Mouse (Mus musculus) liver, embryonic 11.5 days (tissue): ENCODE data around the gene Fat3. TPM values are rescaled to one million over a fixed set of nuclear protein-coding genes. Genes with fewer than 3 reads are reported as not detected.

Source experiments
- ATAC-seq: fragments of 200-750 bp; cut with Nextera tagmentation; replicated peaks from 2 replicates; pipeline ENCODE4 v1.8.0; 2017; ENCODE audit warnings: moderate number of reproducible peaks, mild to moderate bottlenecking, moderate TSS enrichment, moderate library complexity; ENCODE audit not compliant: low FRiP score
- DNase-seq: peaks from one replicate; pipeline ENCODE4 v3.0.0-alpha.2; 2017; ENCODE audit warnings: low spot score
- H3K27ac ChIP-seq: fragments of 300-500 bp; sonication (generic); 2 replicates; pipeline ENCODE4 v1.5.1; 2014; ENCODE audit warnings: mild to moderate bottlenecking, low read depth, low read length, control low read depth
- H3K27me3 ChIP-seq: fragments of 300-500 bp; sonication (generic); replicated peaks from 2 replicates; pipeline ENCODE4 v1.6.1; 2014; ENCODE audit warnings: low read length, mixed read lengths; ENCODE audit not compliant: control insufficient read depth, insufficient read depth
- H3K36me3 ChIP-seq: fragments of 300-500 bp; sonication (generic); 2 replicates; pipeline ENCODE4 v1.6.1; 2014; ENCODE audit warnings: mild to moderate bottlenecking, low read length, moderate library complexity, mixed read lengths; ENCODE audit not compliant: control insufficient read depth, insufficient read depth
- H3K4me1 ChIP-seq: fragments of 300-500 bp; sonication (generic); replicated peaks from 2 replicates; pipeline ENCODE4 v1.6.1; 2014; ENCODE audit warnings: low read length, mixed read lengths; ENCODE audit not compliant: control insufficient read depth, insufficient read depth
- H3K4me2 ChIP-seq: fragments of 300-500 bp; sonication (generic); 2 replicates; pipeline ENCODE4 v1.6.1; 2014; ENCODE audit warnings: mild to moderate bottlenecking, control low read depth, moderate library complexity
- H3K4me3 ChIP-seq: fragments of 300-500 bp; sonication (generic); 2 replicates; pipeline ENCODE4 v1.5.1; 2014; ENCODE audit warnings: low read depth, low read length, control low read depth
- H3K9ac ChIP-seq: fragments of 300-500 bp; sonication (generic); 2 replicates; pipeline ENCODE4 v1.6.1; 2014; ENCODE audit warnings: low read depth, low read length, control low read depth
- H3K9me3 ChIP-seq: fragments of 300-500 bp; sonication (generic); 2 replicates; pipeline ENCODE4 v1.6.1; 2016; ENCODE audit warnings: low read length, inconsistent platforms, mixed read lengths; ENCODE audit not compliant: control insufficient read depth
- WGBS: fragments of 180-500 bp; shearing (Covaris S2); extraction: QIAGEN DNeasy Blood & Tissue Kit; methylation state at CpG from one replicate; pipeline ENCODE4 v1.1.7; 2014; 5-methylcytosine and 5-hydroxymethylcytosine counted together
- polyA plus RNA-seq: library from polyadenylated mRNA; unstranded; fragments of >200 nt; fragmentation: Nextera tagmentation; extraction: Ambion mirVana; gene quantifications from 2 replicates; pipeline ENCODE4 v1.2.1, GENCODE M21; 2014

Fat3 gene
- polyA plus RNA-seq, 1 experiment from 2014 or later, result 1.5 TPM

DNA sequence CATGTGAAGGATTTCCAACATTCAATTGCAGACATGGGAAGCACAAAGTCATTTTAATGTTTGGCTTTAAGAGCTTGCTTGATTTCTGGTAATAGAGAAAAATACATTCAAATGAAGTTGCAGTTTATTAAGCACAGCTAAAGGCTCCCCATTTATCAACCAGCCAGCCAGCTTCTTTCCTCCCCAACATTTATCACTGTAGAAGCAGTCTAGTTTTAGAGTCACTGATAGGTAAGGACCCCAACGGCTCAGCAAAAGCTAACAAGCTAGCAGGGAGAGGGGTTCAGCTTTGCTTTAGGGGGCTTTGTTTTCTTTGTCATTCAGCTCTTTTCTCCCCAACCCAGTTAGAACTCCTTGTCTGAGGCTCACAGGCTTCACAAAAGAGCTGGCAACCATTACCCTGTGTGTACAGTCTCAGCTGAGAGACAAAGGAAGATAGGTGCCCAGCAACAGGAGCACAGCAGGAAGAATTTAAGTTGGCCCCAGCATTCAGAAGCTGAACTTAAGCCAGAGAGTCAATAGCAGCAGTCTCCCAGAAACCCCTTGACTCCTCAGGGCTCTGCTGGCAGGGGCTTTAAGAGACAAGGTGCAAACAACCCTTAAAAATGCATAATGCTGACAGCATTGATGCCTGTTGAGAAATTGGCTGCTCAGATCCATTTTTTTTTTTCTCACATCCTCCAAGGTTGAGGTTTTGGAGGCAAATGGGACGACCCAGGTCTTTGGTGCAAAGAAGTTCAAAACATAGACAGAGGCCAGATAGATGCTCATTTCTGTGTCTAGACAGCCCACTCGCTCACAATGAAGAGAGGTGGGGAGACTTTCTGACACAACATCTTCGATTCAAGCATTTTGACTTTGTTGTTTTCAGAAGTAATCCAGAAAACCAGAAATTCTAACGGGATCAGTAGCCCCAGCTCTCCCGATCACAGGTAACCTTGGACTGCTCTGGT is 102.1 kb downstream of the Fat3 start:
- no peak for ATAC-seq
- H3K36me3 ChIP-seq, result no peaks in the 10 kb centered on the region
- H3K4me1 ChIP-seq, result no peaks in the 10 kb centered on the region
- no peak overlapping the region for H3K4me3 ChIP-seq
- no peak overlapping the region for H3K27ac ChIP-seq
- no peak for DNase-seq
- H3K9ac ChIP-seq, result no peak overlapping the region
- H3K4me2 ChIP-seq, result no peak overlapping the region
- H3K27me3 ChIP-seq, result no peaks in the 10 kb centered on the region
- WGBS, result 53% methylated on average over 6 of the region's 6 CpGs
- H3K9me3 ChIP-seq, result no peaks in the 10 kb centered on the region

- no peak overlapping the region for H3K27ac ChIP-seq
- no peak overlapping the region for H3K4me3 ChIP-seq
- H3K27me3 ChIP-seq, result no peaks in the 10 kb centered on the region
- no peak overlapping the region for H3K9ac ChIP-seq
- no peaks in the 10 kb centered on the region for H3K4me1 ChIP-seq
- no peak for ATAC-seq
- WGBS, result 54% methylated on average over 4 of the region's 4 CpGs
- no peaks in the 10 kb centered on the region for H3K9me3 ChIP-seq
- DNase-seq, result no peak
- no peaks in the 10 kb centered on the region for H3K36me3 ChIP-seq
- H3K4me2 ChIP-seq, result no peak overlapping the region
Observed at GRCm38 (mm10) chr9:16389141-16389540, 111.9 kb downstream of the Fat3 start.

DNA sequence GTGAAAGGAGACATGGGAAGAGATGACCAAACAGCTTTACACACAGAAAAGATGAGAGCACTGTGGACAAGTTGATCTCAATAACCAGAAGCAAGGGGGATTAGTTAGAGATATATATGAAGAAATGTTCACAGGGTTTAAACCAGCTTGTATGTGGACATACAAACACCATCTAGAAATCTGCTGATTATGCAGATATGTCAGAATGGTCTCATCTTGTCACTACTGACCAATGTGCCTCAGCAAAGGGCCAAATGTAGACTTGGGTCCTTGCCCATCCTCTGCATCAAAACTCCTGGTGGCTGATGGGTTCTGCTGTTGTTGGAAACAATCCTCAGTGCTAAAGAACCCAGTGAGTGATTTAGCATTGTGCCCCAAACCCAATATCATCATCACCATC is 113.6 kb downstream of the Fat3 start:
- Histone ChIP-seq H3K4me1 (no peaks in the 10 kb centered on the region), H3K9me3 (no peaks in the 10 kb centered on the region), H3K36me3 (no peaks in the 10 kb centered on the region), H3K4me3 (no peak overlapping the region), H3K27me3 (no peaks in the 10 kb centered on the region), H3K27ac (no peak overlapping the region), H3K9ac (no peak overlapping the region), H3K4me2 (no peak overlapping the region)
- ATAC-seq, result no peak
- DNase-seq, result no peak

- ATAC-seq, result no peak
- H3K4me1 ChIP-seq, result no peaks in the 10 kb centered on the region
- no peaks in the 10 kb centered on the region for H3K36me3 ChIP-seq
- no peak overlapping the region for H3K27ac ChIP-seq
- no peak for DNase-seq
- no peaks in the 10 kb centered on the region for H3K27me3 ChIP-seq
- H3K9me3 ChIP-seq, result no peaks in the 10 kb centered on the region
- no peak overlapping the region for H3K4me2 ChIP-seq
- no peak overlapping the region for H3K4me3 ChIP-seq
- no peak overlapping the region for H3K9ac ChIP-seq
- 72% methylated on average over 3 of the region's 3 CpGs for WGBS
Observed at GRCm38 (mm10) chr9:16363713-16364112, 137.4 kb downstream of the Fat3 start.

- no peak overlapping the region for H3K9ac ChIP-seq
- ATAC-seq, result no peak
- no peaks in the 10 kb centered on the region for H3K9me3 ChIP-seq
- no peaks in the 10 kb centered on the region for H3K27me3 ChIP-seq
- WGBS, result 14% methylated on average over 5 of the region's 5 CpGs
- no peak overlapping the region for H3K4me3 ChIP-seq
- no peak overlapping the region for H3K4me2 ChIP-seq
- H3K27ac ChIP-seq, result no peak overlapping the region
- H3K36me3 ChIP-seq, result no peaks in the 10 kb centered on the region
- DNase-seq, result no peak
- no peaks in the 10 kb centered on the region for H3K4me1 ChIP-seq
Observed at GRCm38 (mm10) chr9:16361811-16362210, 139.3 kb downstream of the Fat3 start.

- no peak for ATAC-seq
- H3K4me3 ChIP-seq, result no peak overlapping the region
- no peaks in the 10 kb centered on the region for H3K27me3 ChIP-seq
- WGBS, result 61% methylated on average over 4 of the region's 4 CpGs
- H3K4me2 ChIP-seq, result no peak overlapping the region
- H3K9ac ChIP-seq, result no peak overlapping the region
- no peaks in the 10 kb centered on the region for H3K36me3 ChIP-seq
- no peaks in the 10 kb centered on the region for H3K4me1 ChIP-seq
- no peak for DNase-seq
- no peak overlapping the region for H3K27ac ChIP-seq
- no peaks in the 10 kb centered on the region for H3K9me3 ChIP-seq
Observed at GRCm38 (mm10) chr9:16356636-16357035, 144.4 kb downstream of the Fat3 start.

DNA sequence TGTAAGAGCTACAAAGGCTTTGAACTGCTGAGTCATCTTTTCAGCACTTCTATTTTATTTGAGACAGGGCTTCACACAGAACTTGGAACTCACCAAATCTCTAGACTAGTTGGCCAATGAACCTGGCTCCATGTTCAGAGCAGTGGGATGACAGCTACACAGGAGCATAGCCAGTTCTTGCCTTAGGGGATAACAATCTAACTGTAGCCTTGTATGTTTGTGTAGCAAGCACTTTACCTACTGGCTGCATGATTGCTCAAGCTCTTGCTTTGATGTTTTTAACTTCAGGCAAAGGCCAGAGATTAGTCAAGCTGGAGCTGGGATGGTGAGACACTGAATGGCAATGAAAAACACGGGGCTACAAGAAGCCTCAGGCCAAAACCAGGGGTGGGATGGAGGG is 146.2 kb downstream of the Fat3 start:
- DNase-seq (no peak), ATAC-seq (no peak; the same call in 1 of the 2 replicates)
- Histone ChIP-seq H3K27me3 (no peaks in the 10 kb centered on the region), H3K27ac (no peak overlapping the region), H3K4me2 (no peak overlapping the region), H3K4me3 (no peak overlapping the region), H3K9ac (no peak overlapping the region), H3K4me1 (no peaks in the 10 kb centered on the region), H3K9me3 (no peaks in the 10 kb centered on the region), H3K36me3 (no peaks in the 10 kb centered on the region)
- 18% methylated on average over 1 of the region's 1 CpGs for WGBS

DNA sequence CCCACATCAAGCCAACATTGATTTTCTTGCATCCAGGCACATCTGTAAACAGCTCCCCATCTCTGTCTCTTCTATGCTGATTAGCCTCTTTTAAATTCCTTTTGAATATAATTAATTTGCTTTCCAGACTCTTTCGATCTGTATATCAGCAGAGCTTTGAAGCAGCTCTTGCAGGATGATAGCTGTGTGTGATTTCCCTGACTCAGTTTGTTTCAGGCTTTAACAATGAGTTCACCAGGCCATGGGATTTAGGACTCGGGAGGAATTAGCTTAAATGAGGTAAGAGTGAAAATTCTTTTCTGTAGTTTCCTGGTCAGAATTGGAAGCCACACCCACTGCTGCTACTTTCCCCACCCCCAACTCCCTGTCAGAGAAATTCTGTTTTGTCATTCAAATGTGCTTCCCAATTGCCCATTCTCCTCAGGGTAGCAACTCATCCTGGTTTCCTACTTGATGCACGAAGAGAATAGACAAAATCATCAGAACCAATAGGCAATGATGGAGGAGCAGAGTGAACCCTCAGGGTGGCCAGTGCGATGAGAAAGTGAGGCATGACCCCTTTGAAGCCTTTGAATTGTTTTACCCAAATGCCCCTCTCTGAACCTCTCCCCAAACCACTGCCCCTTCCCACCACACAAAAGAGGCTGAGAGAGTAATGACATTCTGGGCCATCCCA is 147.9 kb downstream of the Fat3 start:
- no peak for ATAC-seq
- H3K27me3 ChIP-seq, result no peaks in the 10 kb centered on the region
- H3K36me3 ChIP-seq, result no peaks in the 10 kb centered on the region
- DNase-seq, result no peak
- no peaks in the 10 kb centered on the region for H3K4me1 ChIP-seq
- H3K9ac ChIP-seq, result no peak overlapping the region
- 25% methylated on average over 4 of the region's 4 CpGs for WGBS
- no peak overlapping the region for H3K4me3 ChIP-seq
- H3K27ac ChIP-seq, result no peak overlapping the region
- H3K4me2 ChIP-seq, result no peak overlapping the region
- no peaks in the 10 kb centered on the region for H3K9me3 ChIP-seq
